ENCODE assay signal across 8 mouse cellular contexts in the genomic region with DNA sequence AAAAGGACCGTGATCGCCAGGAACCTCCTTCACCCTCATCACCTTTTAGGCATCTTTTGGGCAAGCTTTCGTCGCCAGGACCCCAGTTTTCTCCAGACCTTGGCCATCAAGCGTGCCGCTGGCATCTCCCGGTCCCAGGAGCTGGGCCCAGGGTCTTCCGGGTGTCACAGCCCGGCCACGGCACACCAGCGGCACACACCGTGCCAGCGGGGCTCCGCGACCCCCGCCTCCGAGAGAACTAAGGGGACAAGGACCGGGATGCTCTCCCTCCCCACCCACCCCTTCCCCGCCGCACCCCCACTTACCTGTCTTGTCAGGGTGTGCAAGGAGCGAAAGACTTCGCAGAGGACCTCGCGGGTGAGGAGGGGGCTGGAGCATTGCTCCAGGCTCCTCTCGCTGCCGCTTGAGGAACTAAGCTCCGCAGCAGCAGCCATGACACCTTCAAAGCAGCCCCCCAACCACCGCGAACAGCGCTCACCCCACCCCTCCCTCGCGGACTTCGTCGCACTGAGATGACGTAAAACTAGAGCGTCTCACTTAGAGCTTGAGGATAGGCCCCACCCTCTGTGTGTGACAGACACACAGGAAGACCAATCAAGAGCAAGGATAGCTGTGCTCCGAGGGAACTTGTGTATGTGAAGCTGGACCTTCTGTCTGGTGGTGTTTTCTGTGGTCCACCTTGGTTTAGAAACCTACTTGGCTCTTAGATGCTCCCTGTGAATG. TPM values are rescaled to one million over a fixed set of nuclear protein-coding genes. Genes with fewer than 3 reads are reported as not detected.
DNase-seq lines count a peak whose midpoint lies in the region; ATAC-seq lines count a peak whose summit lies in the region.

TSS of gene Mbip (minus strand) at position 528 of the 723 bp plus-strand sequence.

- no peaks in the 10 kb centered on the region for H3K4me1 ChIP-seq in lung, embryonic 16.5 days (replicated peaks; ENCODE audit: control insufficient read depth, insufficient read depth, low read length)

- no peaks in the 10 kb centered on the region for H3K36me3 ChIP-seq in lung, embryonic 16.5 days (ENCODE audit: control insufficient read depth, insufficient read depth, low read length)

- WGBS in lung, embryonic 16.5 days, result under 1% methylated on average over 35 of the region's 37 CpGs

- H3K4me3 ChIP-seq in lung, embryonic 16.5 days (ENCODE audit: low read length), result peak within 1 kb of the TSS; percentile 58

- no peaks in the 10 kb centered on the region for H3K9me3 ChIP-seq in lung, embryonic 16.5 days (ENCODE audit: control insufficient read depth, low read length)

- H3K27ac ChIP-seq in lung, embryonic 16.5 days (ENCODE audit: low read length), result peak within 1 kb of the TSS; percentile 68

- peak within 1 kb of the TSS; percentile 89 for H3K9ac ChIP-seq in lung, embryonic 16.5 days (ENCODE audit: low read length)

- ATAC-seq in hematopoietic stem cell, adult 5-6 weeks (replicated peaks in 1 of 2; ENCODE audit: insufficient read depth in 1 of 2, low FRiP score in 2 of 2, low TSS enrichment in 1 of 2, low read depth in 1 of 2, poor library complexity in 2 of 2, severe bottlenecking in 2 of 2), result peak; percentile 100
- peak; percentile 99 for ATAC-seq in lung, embryonic 16.5 days (ENCODE audit: low read depth)

- DNase-seq in MEL-GATA-1-ER (ENCODE audit: extremely low read depth, low read depth), result peak; percentile 95
- peak; percentile 98 for DNase-seq in cerebellum, adult 8-10 months
- peak; percentile 100 for DNase-seq in forelimb bud, embryonic 11.5 days (ENCODE audit: low read depth, low spot score)
- peak; percentile 100 for DNase-seq in layer of hippocampus, adult 9-10 months (ENCODE audit: low spot score)
- DNase-seq in ovary, postnatal 10 days (ENCODE audit: low spot score), result peak; percentile 96
- DNase-seq in thymus, postnatal 10 days (ENCODE audit: low spot score in 2 of 2), result peak; percentile 95 to 99

- H3K4me2 ChIP-seq in lung, embryonic 16.5 days (ENCODE audit: low read depth, low read length), result peak within 1 kb of the TSS; percentile 72

- no peaks in the 10 kb centered on the region for H3K27me3 ChIP-seq in lung, embryonic 16.5 days (ENCODE audit: control insufficient read depth, insufficient read depth, low read depth, low read length)

RNA-seq across cellular contexts. Expression of gene Mbip, which starts in this region (rescaled TPM):
- total RNA-seq in hematopoietic stem cell, adult 5-6 weeks (2017), result 36.7 and 42.1 TPM in 2 replicates
- 211 and 218 TPM in 2 replicates for polyA plus RNA-seq in lung, embryonic 16.5 days (2015; fragmentation: Nextera tagmentation; extraction: Ambion mirVana)

Comparison
In these comparisons a context has a peak if more than half of its experiments do, and no peak if none do; other contexts are left out.
1. Peak in every context shown above with its lines: DNase-seq, ATAC-seq, H3K4me3 ChIP-seq and H3K27ac ChIP-seq.